Mouse (Mus musculus) cerebellum, adult 8-10 months (tissue): ENCODE data around the gene Cacna1c.
A peak's percentile ranks its signal among the peaks of the same experiment; 100 is the strongest.

Experiments used
- DNase-seq: peaks from one replicate; pipeline ENCODE4 v3.0.0; 2022

Gene Cacna1c

DNA sequence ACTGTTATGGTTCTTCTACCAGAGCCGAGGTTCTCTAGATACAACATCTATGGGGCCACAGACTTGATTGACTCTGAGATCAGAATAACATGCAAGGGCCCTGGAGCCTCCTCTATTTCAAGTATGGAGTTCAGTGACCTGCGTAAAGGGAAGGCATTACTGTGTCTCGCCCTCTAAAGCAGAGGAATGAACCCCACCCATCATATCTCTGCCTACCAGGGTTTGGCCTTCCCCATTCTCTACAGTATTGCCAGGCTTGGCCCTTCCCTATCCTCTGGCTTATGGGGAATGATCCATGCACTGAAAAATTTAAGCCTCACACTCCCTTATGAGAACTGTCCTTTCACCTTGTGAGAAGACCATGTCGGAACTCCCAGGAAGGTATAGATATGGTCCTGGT, 198.8 kb downstream of the Cacna1c start:
- no peak for DNase-seq

- DNase-seq = no peak
Measured at GRCm38 (mm10) chr6:118994272-118995061, 201.8 kb downstream of the Cacna1c start.

DNA sequence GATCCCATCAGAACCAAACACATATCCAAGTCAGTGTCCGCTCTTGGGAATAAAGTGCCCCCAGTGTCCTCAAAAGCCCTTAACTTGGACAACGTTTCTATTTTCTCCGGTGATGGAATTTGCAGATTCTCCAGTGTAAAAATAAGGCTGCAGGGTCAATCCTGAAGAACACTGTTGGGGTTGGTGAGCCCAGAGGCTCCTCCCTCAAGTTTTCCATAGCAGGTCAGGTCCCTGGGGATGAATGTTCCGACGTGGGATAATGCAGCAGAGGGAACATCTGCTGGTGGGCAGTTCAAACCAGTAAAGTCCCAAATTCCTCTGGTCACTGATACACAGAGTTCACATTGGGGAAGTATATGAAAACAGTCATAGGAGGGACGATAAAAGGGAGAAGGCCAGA, 203.8 kb downstream of the Cacna1c start:
- DNase-seq = no peak

DNA sequence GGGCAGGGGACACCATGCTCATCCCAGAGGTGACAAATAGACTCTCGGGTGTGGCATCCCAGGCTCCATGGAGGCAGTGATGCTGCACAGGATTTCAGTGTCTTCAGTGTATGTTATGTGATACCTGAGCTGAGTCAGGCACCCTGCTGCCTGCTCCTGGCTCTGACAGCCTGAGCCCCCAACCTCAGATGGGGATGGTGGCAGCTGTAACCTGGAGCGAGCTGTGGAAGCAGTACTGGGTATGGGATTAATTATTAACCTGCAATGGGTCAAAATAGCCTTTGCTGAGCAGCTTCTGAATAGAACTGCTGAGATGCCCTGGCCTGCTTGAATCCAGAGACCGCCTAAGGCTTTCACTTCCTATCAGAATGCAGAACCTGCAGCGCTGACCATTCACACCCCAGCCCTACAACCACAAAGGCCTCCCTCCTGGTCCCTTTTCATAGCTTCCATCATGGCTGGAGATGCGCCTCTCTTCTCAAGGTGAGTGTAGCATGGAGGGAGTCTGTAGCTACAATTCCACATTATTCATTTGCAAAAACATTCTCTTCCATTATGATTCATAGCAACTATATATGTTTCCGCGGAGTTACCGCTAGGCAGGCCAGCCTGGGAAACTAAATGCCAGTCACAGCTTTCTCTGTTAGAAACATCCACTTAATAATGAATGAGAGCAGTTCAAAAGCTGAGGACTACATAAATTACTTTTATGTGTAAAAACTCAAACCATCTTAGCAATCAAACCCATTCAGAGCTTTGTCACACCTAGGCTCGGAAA, 206.0 kb downstream of the Cacna1c start:
- DNase-seq = no peak

GRCm38 (mm10) chr6:118984181-118984901, 211.9 kb downstream of the Cacna1c start:
- no peak for DNase-seq

DNA sequence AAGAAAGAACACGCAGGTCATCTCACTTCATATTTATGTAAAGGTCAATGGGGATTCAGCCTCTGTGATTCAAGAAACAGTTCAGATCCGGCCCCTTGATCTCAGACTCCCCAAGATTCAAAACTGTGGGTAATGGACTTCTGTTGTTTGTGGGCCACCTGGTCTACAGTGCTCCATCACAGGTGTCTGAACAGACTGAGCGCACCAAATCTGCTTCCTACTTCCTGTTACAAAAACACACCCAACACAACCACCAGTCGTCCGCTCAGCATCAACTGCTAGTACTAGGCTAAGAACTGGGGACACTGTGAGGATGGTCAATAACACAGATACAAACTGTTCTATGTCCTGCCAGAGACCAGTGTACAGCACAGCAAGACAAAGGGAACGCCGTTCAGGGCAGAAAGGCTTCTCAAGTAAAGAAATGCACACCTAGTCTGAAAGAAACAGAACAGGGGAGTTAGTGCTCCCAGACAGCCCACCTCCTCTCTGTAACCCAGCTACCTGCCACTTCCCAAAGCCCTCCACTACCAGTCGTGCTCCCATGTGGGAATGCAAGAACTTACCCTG, 212.7 kb downstream of the Cacna1c start:
- DNase-seq = no peak

DNA sequence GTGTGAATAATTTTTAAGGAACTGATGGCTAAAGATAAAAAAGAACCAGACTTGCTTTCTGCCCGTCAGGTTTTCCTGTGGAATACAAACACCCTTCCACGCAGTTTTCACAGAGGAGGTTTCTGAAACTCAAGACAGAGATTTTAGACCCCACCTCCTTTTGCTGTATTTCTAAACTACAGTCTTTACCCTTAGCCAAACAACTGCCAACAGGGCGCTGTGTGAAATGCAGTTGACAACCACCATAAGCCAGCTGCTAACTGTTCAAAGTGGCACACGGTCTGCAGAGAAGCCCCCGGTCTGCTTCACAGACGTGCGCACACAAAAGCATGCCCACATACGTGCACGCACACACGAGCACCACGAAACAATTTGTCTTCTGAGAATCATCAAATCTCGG, 216.0 kb downstream of the Cacna1c start:
- no peak for DNase-seq

DNA sequence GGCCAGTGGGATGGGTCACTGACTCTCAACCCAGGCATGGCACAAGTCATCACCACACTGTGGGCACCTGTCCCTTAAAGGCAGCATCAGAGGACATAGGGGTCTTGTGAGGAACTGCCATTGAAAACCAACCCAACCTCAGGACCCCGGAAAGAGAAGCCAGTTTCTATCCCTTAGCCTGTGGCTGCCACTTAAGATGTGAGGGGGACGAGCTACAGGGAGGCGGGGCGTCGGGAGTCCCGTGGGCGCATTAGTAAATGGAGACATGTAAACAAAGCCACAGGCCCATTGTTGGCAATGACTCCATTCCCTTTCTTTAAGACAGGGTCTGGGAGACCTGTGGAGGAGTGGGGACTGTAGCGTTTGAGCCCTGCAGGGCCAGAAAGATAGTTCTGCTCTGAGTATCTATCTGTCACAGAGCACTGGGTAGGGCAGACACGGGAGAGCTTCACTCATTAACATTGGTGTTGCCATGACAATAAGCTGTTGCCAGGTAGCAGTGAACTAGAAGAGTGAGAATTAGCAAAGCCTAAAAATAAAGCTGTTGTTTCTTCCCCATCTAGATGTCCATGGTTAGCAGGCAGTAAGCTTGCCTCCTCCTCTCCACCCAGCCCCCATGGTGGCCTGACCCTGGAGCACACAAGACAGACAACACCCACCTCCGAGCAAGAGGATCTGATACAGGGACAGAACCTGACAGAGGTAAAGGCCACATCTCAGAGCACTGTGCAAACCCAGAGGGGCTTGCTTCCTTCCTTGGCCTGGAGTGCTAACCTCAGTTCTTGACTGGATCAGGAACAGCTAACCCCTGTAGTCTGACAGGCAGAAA, 218.6 kb downstream of the Cacna1c start:
- no peak for DNase-seq

GRCm38 (mm10) chr6:118976617-118977016, 219.6 kb downstream of the Cacna1c start:
- no peak for DNase-seq

- no peak for DNase-seq
Measured at GRCm38 (mm10) chr6:118971844-118972531, 224.2 kb downstream of the Cacna1c start.

DNA sequence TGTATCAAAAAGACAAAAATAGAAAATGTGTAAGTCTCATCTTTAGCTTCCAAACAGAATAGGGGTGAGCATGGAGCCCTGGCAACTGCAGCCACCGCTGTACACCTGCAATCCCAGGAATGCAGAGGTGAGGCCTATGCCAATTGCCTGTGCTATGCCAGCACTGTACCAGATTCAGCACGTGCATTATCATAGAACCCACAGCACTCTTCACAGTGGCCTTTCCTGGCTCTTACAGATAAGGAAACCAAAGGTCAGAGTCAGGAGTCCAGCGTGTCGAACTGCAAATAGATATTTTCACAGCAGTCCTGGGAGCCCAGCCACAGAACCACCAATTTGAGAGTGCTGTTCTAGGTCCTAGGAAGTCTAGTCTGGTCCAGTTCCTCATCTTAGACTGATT, 227.4 kb downstream of the Cacna1c start:
- no peak for DNase-seq

GRCm38 (mm10) chr6:118966904-118967303, 229.3 kb downstream of the Cacna1c start:
- peak; percentile 61 for DNase-seq

GRCm38 (mm10) chr6:118965577-118965976, 230.6 kb downstream of the Cacna1c start:
- DNase-seq = no peak

DNA sequence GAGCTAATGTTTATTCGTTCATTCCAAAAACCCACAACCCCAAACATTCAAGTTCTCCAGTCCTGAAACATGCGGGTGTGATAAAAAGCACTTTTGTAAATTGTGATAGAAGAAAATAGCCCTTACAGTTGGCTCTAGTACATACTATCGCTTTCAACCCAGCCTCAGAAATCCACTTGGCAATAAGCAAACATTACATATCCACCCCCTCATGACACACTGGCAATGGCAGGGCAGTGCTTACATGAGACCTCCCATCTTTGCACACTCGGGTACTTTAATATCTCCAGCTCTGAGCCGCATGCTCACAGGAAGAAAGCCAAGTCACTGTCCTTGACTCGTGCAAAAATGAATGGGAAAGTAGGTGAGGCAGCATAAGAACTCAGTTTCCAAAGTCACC, 232.4 kb downstream of the Cacna1c start:
- no peak for DNase-seq

DNA sequence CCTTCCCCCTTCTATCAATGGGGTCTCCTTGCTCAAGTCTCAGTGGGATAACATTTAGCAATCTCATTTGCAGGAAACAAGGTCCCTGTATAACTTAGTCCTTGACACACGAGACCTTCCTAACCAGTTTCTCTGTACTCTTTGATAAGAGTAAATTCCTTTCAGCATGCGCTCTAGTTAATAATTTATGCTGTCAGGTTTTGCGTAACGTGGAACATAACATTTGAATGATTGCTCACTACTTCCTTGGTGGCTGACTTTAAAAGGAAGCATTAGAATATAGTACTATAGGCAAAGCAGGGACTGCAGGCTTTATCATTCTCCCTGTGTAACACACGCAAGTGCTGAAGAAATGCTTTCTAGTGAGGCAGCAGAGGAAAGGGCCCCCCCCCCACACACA, 232.9 kb downstream of the Cacna1c start:
- no peak for DNase-seq

DNA sequence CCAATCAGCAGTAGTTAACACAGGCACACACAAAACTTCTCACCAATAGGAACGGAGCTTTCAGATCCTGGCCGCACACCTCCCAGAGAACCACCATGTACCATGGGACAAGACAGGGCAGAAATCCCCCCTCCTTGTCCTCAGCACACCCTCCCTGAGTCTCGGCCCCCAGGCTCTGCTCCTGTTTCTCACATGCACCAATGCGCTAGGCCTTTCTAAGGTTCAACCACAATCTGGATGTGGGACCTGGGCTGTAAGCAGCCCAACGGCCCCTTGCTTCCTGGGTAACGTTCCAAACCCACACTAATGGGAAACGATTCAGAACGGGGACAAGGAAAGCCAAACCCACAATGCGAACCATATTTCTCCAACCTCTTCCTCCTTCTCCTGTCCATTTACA, 237.7 kb downstream of the Cacna1c start:
- DNase-seq = no peak

DNA sequence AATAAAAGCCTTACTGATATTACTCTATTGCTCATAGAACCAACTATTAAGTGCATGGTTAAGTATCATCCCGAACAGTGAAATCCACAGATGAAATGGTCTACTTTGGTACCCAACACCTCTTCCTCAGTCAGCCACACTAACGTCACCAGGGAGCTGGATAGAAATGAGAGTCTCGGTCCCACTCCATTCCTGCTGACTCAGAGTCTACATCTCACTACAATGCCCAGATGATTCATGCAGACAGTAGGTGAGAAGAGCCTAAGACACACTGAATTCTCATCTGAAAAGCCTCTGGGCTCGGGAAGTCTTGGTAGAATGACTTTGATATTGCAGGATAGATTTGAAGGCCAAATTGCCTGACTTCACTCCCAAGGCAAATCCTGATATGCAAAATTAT, 240.0 kb downstream of the Cacna1c start:
- no peak for DNase-seq

GRCm38 (mm10) chr6:118955777-118956176, 240.4 kb downstream of the Cacna1c start:
- DNase-seq = no peak

DNA sequence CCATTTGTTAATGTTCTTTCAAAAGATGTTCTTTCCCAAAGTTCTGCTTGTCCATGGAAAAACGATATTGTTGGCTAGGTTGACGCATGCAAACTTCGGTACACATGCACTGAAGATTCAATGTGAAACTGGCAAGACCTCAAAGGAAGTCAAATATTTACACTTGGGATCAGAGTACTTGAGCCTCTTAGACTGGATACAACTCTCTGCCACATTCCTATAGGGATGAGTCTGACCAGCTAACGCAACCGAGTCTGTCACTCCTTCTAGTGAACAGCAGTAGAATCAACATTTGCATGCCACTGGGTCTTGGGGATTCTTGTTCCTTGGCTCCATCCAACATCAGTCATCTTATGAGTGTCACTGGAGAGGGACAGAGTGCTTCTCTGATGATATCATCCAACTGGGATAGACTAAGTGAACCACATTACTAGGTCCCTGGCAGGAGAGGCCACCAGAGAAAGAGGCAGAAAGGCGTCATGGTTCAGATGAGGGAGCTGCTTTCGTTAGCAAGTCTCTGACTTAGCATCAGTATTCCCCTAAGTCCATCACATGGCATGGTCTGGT, 241.1 kb downstream of the Cacna1c start:
- no peak for DNase-seq

- DNase-seq = no peak
Measured at GRCm38 (mm10) chr6:118952377-118952776, 243.8 kb downstream of the Cacna1c start.

DNA sequence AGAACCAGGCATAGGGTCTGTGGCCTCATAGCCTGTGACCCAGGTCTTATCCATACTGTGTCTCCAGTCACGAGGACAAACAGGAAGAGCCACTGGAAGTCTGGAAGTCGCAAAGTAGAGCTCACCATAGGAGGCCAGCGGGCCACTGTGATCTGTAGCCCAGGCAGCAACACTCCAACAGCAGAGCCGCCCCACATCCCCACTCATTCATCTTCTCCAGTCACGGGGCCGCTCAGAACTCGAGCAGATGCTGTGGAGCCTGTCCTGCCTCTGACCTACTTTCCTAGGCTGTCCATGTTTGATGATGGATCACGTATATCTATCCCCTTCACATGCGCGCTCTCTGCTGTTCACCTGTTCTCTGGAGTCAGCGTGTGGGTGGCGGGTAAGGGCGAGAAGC, 246.0 kb downstream of the Cacna1c start:
- DNase-seq = no peak
